Mouse (Mus musculus): ENCODE results near the gene Nup98. TPM values are rescaled to one million over a fixed set of nuclear protein-coding genes. Genes with fewer than 3 reads are reported as not detected.

Nup98 gene
- 21.1 and 24.3 TPM in 2 replicates for polyA plus RNA-seq (2015; fragmentation: Nextera tagmentation; extraction: Ambion mirVana)

DNA sequence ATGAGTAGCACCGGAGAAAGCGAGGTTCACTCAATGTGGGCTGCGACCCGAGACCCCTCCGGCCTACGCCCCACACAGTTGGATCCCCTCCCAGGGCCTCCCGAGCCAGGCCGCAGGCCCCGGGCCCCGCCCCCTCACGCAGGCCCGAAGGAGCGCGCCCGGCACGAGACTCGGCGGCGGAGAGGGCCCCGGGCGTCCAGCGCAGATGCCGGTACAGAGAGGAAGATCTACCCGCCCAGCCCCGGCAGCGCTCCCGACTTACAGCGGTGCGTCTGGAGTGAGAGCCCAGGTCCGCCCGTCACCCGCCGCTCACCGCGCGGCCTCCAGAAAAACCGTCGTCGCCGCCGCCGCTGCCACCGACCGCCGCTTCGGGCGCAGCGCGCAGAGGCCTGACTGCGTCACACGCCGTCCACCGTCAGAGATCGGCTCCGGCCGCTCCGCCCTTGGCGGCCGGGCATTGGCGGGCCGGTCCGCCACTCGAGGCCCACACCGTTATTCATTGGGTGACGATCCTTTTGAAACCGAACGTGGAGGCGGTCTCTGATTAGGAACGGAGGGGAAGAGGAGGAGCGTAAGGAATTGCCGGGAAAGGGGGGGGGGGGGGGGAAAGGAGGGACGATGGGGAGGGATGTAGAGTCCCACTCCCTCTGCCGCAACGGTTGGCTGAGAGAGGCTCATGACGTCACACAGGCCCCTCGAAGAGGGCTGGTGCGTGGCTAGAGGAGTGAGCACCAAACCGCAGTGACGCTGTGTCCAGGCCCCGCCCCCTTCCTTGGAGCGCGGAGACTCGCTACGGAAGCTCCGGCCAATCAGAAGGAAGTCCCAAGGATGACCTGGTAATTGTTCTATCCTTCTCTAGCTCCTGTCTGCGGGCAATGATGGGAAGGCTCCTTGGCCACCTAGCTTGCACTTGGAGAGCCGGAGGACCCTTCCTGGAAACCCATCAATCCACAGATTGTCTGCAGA lies at the start of gene Nup98, which contains the start of gene Pgap2:
Gene Nup98 (minus strand): TSS at position 421 of the 966 bp plus-strand sequence.
Gene Pgap2 (plus strand): TSS at position 453 of the 966 bp plus-strand sequence.
- peak; percentile 97 for DNase-seq (ENCODE audit: low spot score)

DNA sequence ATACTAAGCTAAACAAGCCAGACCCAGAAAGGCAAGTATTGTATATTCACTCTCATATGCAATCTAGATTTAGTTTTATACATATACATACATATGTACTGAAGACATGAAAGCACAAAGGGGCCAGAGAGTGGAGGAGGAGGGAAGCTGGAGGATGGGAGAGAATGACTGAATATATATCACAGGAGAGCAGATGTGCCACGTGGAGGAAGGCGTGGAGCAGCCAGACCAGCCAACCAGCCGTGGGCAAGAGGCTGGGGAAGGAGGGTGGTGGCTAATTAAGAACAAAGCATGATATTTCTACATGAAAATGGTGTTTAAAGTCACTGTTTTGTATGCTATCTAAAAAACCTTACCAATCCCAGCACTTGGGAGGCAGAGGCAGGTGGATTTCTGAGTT lies 48.8 kb upstream of the Nup98 start:
- no peak for DNase-seq (ENCODE audit: low spot score)

DNA sequence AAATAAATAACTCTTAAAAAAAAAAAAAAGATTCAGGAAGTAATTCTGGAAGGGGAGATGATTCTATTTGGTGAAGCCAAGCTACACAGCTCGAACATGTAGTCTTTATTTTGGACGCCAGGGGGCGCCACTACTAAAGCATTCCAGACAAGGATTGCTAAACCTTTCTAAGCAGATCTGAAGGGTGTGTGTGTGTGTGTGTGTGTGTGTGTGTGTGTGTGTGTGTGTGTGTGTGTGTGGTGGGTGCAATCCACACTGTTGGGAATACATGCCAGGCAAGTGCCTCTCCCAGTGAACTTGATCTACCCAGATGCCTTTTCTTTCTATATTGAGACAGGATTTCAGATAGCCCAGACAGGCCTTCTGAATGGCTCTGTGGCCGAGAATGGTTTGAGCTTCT lies 48.2 kb upstream of the Nup98 start:
- peak; percentile 79 for DNase-seq (ENCODE audit: low spot score)

DNA sequence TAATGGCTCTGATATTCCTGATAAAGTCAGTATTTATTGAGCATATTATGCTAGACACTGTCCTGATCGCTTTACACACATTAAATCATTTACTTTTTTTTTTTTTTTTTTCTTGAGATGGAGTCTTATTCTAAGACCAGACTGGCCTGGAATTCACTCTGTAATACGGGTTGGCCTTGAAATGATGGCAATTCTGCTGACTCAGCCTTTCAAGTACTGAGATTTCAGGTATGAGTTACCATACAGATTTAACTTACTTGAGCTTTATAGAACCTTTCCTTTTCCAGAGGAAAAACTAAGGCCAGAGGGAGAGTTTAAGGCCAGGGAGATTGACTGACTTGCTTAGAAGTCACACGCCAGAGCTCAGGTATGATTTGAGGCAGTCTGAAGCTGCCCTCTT lies 46.7 kb upstream of the Nup98 start:
- DNase-seq (ENCODE audit: low spot score) = no peak

DNA sequence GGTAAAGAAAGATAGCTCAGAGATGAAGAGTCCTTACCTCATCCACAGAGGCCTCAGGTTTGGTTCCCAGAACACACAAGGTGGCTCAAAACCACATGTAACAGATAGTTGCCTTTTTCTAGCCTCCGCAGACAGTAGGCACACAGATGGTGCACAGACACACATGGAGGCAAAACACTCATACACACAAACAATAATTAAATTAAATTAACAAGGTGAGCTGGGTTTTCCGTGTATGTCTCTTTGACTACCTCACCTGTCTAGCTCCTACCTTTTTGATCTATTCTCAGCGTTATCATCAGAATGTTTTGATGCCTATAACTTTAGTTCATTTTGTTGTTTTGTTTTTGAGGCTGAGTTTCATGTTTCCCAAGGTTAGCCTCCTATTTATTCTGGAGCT lies 46.0 kb upstream of the Nup98 start, which contains the start of gene Rhog:
Gene Rhog (minus strand): TSS at position 101 of the 400 bp plus-strand sequence.
- DNase-seq (ENCODE audit: low spot score) = no peak

DNA sequence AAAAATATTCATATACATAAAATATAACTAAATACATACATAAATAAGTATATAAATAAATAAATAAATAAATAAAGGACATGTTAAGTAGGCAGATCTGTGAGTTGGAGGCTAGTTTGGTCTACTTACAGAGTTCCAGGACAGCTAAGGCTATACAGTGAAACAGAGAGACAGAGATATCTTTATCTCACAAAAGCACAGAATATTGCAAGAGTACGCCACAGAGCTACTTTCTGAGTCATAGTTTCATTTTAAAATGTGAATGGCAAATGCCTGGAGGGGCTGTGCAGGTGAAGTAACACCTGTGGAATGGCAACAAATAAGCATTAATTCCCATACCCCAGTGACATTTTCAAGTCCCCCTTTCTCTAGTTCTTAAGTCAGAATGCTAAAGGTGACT lies 43.7 kb upstream of the Nup98 start:
- no peak for DNase-seq (ENCODE audit: low spot score)

DNA sequence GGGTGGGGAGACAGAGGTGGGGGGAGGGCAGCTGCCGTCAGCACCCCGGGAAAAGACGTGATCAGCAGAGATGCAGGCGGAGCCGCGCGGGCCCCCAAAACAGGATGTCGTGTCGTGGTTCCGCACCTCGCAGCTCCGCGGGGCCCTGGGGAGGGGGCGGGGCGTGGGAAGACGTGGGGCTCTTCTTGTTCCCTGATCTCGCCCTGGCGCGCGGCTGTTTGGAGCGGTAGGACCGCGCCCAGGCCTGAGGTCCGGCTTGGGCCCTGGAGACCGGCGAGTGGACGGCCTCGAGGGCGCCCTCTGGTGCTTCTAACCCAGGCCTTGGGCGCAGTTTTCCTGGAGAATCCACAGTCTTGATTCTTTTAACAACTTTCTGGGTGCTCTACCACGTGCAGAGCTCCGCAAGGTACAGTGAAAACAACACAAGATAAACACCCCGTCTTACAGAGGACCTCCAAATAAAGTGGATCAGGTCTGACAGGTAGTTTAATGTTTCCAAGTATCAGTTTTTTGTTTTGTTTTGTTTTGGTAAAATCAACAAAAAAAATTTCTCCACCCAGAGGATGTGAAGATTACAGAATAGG lies 40.7 kb upstream of the Nup98 start:
- DNase-seq (ENCODE audit: low spot score) = peak; percentile 94

DNA sequence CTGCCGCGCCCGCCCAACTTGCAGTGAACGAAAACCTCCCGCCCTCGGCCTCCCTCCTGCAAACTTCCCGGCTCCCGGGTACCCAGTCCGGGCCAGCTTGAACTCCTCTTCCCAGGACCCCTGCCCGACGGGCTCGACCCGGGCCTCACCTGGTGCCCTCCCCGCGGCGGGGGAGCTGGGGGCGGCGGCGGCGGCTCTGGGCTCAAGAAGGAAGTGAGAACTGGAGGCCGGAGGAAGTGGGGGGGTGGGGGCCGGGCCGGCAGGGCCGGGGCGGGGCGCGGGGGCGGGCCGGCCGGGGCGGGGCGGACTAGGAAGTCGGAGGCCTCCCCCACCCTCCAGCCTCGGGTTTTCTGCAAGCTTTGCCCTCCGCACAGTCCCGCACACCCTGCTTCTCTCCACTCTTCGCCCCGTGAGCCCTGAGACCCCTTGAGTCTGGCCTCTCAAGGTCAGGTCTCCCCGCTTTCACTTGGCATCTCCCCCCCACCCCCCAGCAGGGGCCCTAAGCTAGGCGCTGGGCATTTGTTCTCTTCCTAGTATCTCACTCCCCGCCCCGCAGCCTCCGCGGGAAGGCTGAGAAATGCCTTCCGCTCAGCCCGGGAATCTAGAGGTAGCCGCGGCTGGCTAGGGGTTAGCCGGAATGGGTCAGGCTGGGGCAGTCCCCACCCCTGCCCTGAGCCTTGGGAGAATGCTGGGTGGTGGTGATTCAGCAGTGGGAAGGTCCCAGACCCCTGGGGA lies 40.1 kb upstream of the Nup98 start:
- peak; percentile 75 for DNase-seq (ENCODE audit: low spot score)

DNA sequence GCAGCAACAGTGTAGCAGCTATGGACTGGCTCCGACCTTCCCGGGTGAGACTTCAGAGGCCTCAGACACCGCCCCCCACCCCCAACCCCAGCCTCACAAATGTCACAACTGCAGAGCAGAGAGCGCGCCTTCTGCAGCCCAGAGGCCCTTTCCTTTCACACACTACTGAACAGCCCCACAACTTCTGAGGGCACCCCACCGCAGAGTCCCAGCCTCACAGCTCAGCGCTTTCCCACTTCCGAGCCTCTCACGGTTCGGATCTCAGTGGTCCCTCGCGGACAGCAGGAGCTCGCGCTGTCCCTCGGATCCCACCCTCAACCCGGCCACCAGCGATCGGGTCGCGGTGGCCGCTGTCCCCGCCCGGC lies 39.5 kb upstream of the Nup98 start:
- DNase-seq (ENCODE audit: low spot score) = peak; percentile 80

DNA sequence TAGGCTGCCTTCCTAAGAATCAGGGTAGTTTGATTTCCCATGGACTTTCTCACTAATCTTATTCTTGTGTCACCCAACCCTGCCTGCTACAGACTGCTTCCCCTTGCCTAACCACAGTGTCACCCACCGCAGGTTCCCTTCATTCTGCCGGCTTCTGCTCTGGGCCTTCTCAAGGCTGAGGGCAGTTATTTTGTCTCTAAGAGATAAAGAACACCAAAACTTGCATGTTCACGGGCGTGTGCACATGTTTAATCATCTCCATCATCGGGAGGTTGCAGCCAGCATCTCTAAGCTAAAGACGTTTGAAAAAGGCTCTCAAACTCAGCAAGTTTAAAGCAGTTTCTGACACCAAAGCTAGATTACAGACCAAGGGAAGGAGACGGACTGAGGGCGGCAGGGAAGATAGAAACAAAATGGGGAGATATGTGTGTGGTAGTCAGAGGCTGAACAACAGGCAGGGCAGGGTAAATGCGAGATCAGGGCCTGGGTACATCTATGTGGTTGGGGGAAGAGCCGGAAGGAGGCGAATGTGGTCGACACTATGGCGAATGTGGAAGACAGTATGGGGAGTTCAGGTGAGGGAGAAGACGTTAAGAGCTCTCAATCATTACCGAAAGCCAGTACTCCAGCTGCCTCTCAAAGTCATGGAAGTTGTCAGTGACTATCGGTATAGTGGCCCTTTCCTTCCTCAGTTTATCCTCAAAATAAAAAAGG lies 38.9 kb upstream of the Nup98 start:
- DNase-seq (ENCODE audit: low spot score) = peak; percentile 53

DNA sequence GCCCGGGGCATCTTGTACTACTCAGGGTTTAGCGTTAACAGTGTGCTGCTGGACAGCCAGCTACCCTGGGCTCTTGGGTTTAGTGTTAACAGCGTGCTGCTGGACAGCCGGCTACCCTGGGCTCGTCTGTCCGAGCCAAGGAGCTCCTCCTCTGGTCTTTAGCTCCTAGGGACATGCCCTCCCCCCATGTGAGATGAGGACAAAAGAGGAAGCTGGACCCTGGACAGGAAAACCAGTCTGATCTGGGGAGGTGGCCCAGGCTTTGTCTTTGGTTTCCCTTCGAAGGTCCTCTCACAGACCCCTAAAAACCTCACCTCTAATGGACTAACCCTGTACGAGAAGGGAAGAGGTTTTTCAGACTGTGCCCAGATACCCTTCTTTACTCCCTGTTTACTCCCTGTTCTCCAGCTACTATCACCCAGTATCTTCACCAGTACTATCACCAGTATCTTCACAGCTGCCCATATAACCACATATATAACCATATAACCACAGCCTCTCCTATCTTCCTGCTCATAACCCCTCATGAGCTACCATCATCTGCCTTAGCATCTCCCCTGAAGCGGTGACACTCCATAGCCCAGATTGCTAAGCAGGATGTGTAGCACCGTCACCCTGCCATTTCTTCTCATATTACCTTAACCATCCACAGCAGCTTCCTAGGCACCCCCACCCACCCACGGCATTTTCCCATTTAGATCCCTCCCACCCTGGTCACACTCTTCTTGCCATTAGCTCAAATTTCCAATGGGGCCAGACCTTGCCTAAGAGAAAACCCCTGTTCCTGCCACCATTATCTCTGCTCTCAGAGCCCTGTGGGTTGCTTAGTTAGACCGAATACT lies 37.2 kb upstream of the Nup98 start:
- no peak for DNase-seq (ENCODE audit: low spot score)

DNA sequence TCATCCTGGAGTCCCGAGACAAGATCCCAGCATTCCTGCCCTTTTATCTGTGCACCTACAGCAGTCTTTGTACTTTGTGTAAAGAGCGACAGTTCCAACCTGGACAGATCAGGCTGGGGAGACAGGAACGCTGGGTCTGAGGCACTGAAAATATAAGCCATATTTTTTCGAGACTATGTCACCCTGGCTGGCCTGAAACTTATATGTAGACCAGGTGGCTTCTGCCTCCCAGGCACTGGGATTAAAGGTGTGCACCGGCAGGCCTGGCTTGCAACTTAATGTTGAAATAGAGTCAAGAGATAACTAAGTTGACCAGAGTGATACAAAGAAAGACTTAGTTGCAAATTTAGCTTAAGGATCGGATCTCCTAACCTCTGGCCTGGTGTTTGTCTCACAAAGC lies 36.3 kb upstream of the Nup98 start:
- no peak for DNase-seq (ENCODE audit: low spot score)

DNA sequence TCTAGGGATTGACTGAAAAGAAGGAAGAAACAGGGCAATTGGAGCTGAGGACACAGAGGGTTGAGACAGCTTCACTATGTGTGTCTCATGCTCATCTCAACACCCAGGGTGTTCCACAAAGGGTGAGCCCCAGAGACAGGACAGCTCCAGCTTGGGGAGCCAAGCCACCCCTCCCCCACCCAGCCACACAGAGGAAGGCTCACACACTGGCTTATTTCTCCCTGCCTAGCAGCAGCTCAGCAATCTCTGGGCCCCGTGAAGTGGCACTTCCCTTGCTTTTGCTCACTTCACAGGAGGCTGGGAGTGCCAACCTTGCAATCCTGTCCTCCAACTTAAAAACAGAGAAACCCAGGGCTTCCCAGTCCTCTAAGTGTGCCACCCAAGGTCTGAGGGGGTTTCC lies 35.8 kb upstream of the Nup98 start:
- DNase-seq (ENCODE audit: low spot score) = peak; percentile 44

DNA sequence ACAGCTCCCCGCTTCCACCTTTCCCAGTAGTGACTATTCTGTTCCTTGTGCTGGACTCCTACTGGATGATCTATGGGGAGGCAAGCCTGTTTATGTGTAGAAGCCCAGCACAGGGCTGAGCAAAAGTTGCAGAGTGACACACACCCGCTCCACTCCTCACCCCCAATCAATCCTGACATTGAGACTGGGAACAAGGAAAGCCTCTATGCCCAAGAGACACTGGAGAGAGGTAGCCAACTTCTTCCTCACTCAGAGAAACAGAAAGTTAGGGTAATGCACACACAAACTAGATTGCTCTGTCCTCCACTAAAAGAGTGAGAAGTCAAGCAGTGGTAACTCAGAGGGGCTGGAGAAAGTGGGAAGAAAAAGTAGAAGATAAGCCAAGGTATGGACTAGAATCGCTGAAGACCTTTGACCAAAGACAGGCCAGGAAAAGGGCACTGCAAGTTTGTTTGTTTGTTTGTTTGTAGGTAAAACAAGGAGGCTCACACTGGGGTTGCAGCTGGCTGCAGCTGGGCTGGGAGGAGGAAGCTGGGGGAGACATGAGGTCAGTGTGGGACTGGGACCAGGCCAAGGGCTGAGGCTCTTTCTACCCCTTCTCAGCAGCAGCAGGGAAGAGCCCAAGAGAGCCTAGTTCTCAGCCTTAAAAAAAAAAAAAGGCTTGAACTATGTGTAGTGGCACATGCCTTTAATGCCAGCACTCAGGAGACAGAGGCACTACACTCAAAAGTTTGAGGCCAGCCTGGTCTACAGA lies 35.0 kb upstream of the Nup98 start:
- DNase-seq (ENCODE audit: low spot score) = no peak

DNA sequence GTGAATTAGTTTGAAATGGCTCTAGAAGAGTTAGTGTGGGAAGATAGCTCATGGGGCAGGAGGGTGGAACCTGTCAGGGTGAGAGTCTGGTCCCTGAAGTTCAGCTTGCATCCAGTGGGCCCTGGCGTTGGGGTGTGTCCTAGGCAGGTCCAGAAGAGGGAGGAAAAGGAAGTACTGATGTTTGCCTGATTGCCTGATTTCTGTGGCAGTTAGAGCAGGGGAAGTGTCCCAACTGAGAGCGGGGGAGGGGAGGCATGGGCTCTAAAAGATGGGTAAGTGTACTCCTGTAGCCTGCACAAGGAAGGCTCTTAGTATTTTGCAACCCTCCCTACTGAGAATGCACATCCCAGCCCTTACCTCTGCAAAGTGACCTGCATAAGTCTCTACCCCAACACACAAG lies 33.9 kb upstream of the Nup98 start:
- peak; percentile 32 for DNase-seq (ENCODE audit: low spot score)

DNA sequence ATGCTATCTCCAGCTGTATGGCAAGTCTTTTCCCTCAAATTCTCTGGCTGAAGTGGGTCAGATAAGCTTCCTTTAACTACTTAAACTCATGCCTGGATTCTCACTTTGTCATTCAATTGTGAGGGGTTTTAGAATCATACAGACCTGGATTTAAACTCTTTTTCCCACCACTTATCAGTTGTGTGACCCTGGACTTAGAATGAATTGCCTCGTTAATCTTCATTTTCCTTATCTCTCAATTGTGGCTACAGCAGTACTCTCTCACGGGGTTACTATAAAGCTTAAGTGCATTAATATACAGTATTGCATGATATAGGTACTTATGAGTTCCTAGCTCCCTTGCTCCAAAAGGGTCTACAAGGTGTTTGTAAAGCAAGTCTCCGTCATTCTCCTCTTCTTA lies 32.9 kb upstream of the Nup98 start:
- DNase-seq (ENCODE audit: low spot score) = no peak

DNA sequence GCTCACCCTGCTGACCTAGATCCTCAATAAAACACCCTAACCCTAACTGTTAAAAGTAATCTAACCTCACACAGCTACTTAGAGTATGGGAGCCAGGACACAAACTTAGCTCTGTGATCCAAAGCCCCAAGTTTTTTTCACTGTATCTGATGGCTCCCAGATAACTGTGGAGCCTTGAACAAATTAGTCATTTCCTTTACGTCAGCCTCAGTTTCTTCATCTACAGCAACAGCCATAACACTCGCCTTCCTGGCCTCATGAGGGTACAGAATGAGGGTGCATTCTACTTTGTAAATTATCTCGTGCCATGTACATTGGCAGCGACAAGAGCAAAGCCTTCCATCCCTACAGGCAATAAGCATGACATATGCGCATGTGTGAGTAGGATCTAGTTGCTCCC lies 32.4 kb upstream of the Nup98 start:
- no peak for DNase-seq (ENCODE audit: low spot score)

DNA sequence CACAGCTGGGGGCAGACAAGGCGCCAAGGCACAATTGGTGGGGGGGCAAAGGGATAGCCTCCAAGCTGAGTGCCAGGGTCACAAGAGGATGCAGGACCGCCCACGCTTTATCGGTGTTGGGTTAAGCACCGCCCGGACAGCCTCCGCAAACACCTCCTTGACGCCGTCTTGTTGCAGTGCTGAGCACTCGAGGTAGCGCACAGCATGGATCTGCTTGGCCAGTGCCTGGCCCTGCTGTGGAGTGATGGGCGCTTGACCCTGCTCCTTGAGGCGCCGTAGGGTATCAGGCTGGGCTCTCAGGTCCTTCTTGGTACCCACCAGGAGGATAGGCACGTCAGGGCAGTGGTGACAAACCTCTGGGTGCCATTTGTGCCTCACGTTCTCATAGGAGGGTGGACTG lies 29.6 kb upstream of the Nup98 start:
- no peak for DNase-seq (ENCODE audit: low spot score)

DNA sequence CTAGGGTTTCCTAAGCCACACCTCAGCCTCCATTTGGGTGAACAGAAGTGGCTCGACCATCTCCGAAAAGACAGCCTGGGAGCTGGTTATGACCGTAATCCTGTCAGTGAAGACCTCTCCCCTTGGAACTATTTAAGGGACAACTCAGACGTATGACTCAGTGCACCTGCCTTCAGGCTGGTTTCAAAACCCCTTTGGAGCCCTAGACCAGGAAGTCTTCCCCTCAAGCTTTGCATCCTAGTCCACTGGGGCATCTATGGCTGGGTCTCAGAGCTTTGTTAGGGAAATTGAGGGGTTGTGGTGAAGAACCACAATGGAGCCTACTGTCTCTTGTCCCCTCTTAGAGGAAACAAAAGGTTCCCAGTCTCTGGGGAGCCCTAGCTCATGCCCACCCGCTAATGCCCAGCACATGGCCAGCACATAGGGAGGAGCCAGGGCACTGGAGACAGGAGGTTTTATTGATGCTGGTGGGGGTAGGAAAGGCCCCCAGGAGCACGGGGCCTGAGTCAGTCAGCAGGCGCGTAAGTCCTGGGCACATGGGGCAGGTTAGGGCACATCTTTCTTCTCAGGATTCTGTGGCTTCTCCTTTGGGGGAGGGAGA lies 28.8 kb upstream of the Nup98 start:
- no peak for DNase-seq (ENCODE audit: low spot score)

Measured in thymus, postnatal 0 days (tissue).